Mouse (Mus musculus) gastrocnemius, adult 18-20 months (tissue): ENCODE measurements around the gene Zfp629. TPM values are rescaled to one million over a fixed set of nuclear protein-coding genes. Genes with fewer than 3 reads are reported as not detected.

Experiments
- DNase-seq: peaks from one replicate; pipeline ENCODE4 v3.0.0; 2021; ENCODE audit warnings: low spot score
- total RNA-seq, 2 experiments: library from RNA; stranded (reverse); gene quantifications; 2 replicates each; pipeline ENCODE4 v1.2.3; 2021

Zfp629 gene
- total RNA-seq, 2 experiments from 2014 or later: 7.4 to 9.5 TPM

- peak; percentile 97 for DNase-seq
Measured at GRCm38 (mm10) chr7:127572895-127573471, 42.6 kb downstream of the Zfp629 start, which contains the start of gene Phkg2. Phkg2 (plus strand) TSS chr7:127573340.

DNA sequence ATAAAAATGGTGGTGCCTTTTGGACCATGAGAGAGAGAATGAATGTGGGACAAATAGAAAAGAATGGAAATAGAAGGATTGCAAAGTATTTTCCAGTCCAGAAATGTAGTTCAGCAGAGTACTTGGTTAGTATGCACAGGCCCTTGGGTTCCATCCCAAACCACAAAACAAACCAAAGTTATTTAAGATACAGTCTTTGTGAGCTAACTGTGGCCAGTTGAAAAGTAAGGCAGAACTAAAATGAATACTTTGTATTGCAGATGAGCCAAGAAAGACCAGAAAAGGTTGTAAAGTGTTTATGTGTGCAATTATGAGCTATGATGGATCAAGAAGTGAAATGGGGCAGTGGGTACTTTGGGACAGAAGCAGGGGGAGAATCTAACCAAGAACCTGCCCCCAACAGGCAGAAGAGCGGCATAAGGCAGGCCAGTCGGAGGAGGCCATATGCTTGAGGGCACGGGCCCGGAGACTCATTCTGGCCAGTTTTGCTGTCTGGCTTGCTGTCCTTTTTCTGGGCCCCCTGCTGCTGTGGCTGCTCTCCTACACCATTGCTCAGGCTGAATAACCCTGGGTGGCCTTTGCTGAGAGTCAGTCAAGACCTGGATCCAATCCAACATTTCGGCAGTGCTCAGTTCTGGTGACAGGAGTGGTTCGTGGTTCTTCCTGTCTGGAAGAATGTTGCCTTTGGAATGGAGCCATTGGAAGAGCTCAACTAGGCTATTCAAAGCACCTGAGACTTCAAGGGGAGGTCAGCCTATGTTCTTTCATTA, 51.0 kb downstream of the Zfp629 start:
- no peak for DNase-seq

DNA sequence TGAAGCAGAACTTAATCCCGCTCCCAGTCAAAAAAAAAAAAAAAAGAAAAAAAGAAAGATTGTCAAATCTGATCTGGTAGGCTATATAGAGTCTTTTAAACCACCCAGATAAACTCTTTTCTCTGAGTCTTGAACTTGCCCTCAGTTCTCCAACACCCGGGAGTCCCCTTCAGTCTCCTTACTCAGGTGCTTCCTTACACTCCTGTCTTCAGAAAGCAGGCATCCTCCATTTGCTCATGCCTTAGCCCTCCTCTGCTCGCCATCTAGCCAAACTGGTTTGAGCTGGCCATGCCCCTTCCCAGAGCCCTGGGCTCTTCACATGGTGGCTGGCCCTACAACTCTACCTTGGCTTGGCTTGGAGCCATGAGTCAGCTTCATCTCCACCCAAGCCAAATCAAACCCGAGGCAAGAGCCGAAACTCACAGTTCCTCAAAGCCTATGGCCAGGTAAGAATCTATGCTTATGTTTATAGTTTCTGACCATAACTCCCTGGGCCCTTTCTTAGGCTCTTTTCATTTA, 54.2 kb downstream of the Zfp629 start, which contains the start of gene Tmem265:
Gene Tmem265, plus strand, starts transcription at position 51 of the 519 bp plus-strand sequence.
- DNase-seq: no peak

DNA sequence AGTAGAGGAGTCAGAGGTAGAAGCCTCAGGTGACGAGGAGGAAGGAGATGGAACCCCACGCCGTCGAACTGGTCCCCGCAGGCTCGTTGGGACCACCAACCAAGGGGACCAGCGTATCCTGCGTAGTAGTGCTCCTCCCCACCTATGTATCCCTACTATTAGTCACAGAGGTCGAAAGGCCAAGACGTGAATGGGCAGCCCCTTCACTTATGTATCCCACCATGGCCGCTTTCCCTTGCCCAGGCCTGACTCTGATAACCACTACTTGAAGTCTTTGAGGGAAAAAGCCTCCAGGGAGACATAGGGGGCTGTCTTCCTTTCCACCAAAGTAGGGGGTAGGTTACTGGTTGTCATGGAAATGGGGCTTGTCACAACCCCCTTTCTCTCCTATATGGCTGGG, 55.0 kb downstream of the Zfp629 start:
- DNase-seq: no peak

Other genes starting within 250 kb of the Zfp629 start
- gene Zfp747, start 239.7 kb downstream of the Zfp629 start, total RNA-seq: 1 to 10 TPM; 2.4 to 2.6 TPM
- 1 to 10 TPM; 1.8 to 2.2 TPM for gene 9130019O22Rik, start 228.6 kb downstream of the Zfp629 start, total RNA-seq
- gene E430018J23Rik, start 222.2 kb downstream of the Zfp629 start, total RNA-seq: 1 to 10 TPM; 1.7 to 1.8 TPM
- 1 to 10 TPM; 1.6 to 1.9 TPM for gene Zfp764, start 209.0 kb downstream of the Zfp629 start, total RNA-seq
- 1 to 10 TPM; 1.4 to 2.1 TPM for gene Zfp688, start 193.7 kb downstream of the Zfp629 start, total RNA-seq
- under 1 TPM; 0.76 to 0.82 TPM for gene Zfp689, start 166.6 kb downstream of the Zfp629 start, total RNA-seq
- gene Prr14, start 156.2 kb downstream of the Zfp629 start, total RNA-seq: 10 to 100 TPM; 16.5 to 19.4 TPM
- 10 to 100 TPM; 25.2 to 26.6 TPM for gene Fbrs, start 136.6 kb downstream of the Zfp629 start, total RNA-seq
- gene Srcap, start 103.8 kb downstream of the Zfp629 start, total RNA-seq: 10 to 100 TPM; 46.5 to 46.6 TPM
- gene Gm42715, start 96.2 kb downstream of the Zfp629 start, total RNA-seq: 1 to 10 TPM; 2.8 to 3.8 TPM
- gene Tmem265, start 54.4 kb downstream of the Zfp629 start, total RNA-seq: not detected
- 10 to 100 TPM in 1 of 2 experiments, 1 to 10 TPM in 1; 9.0 to 10.4 TPM for gene Phkg2, start 42.5 kb downstream of the Zfp629 start, total RNA-seq
- 1 to 10 TPM; 2.9 to 3.3 TPM for gene Ccdc189, start 27.2 kb downstream of the Zfp629 start, total RNA-seq
- 10 to 100 TPM; 30.5 to 33.4 TPM for gene Rnf40, start 27.0 kb downstream of the Zfp629 start, total RNA-seq
- gene Bcl7c, start 93.1 kb upstream of the Zfp629 start, total RNA-seq: 10 to 100 TPM; 26.2 to 37.9 TPM
- 10 to 100 TPM; 17.3 to 17.5 TPM for gene Ctf1, start 96.9 kb upstream of the Zfp629 start, total RNA-seq
- gene Ctf2, start 116.4 kb upstream of the Zfp629 start, total RNA-seq: not detected
- 1 to 10 TPM; 1.4 to 1.7 TPM for gene Fbxl19, start 128.7 kb upstream of the Zfp629 start, total RNA-seq
- gene Orai3, start 154.0 kb upstream of the Zfp629 start, total RNA-seq: 10 to 100 TPM; 11.4 TPM
- gene Setd1a, start 160.9 kb upstream of the Zfp629 start, total RNA-seq: 10 to 100 TPM; 16.2 to 17.6 TPM
- 1 to 10 TPM in 1 of 2 experiments, under 1 TPM in 1; 0.78 to 2.0 TPM for gene Gm49388, start 169.8 kb upstream of the Zfp629 start, total RNA-seq
- 1 to 10 TPM; 4.2 TPM for gene Hsd3b7, start 184.8 kb upstream of the Zfp629 start, total RNA-seq
- 10 to 100 TPM; 46.4 to 56.7 TPM for gene Stx4a, start 208.5 kb upstream of the Zfp629 start, total RNA-seq
- gene Stx1b, start 208.8 kb upstream of the Zfp629 start, total RNA-seq: 1 to 10 TPM in 1 of 2 experiments, under 1 TPM in 1; 0.74 to 1.2 TPM